Mouse (Mus musculus) heart, embryonic 11.5 days (tissue): Measurements from ENCODE around the gene Dnajc6. TPM values are rescaled to one million over a fixed set of nuclear protein-coding genes. Genes with fewer than 3 reads are reported as not detected.

Experiments used
- ATAC-seq: fragments of 200-750 bp; cut with Nextera tagmentation; replicated peaks from 2 replicates; pipeline ENCODE4 v1.8.0; 2017; ENCODE audit warnings: moderate library complexity; ENCODE audit not compliant: insufficient number of reproducible peaks, low FRiP score, low TSS enrichment
- H3K27ac ChIP-seq: fragments of 300-500 bp; sonication (generic); 2 replicates; pipeline ENCODE4 v1.5.1; 2014; ENCODE audit warnings: mild to moderate bottlenecking, low read depth, low read length
- H3K27me3 ChIP-seq: fragments of 300-500 bp; sonication (generic); 2 replicates; pipeline ENCODE4 v1.6.1; 2014; ENCODE audit warnings: mild to moderate bottlenecking, low read length, mixed read lengths; ENCODE audit not compliant: control insufficient read depth, insufficient read depth
- H3K36me3 ChIP-seq: fragments of 300-500 bp; sonication (generic); 2 replicates; pipeline ENCODE4 v1.6.1; 2014; ENCODE audit warnings: mild to moderate bottlenecking, low read length, moderate library complexity, mixed read lengths; ENCODE audit not compliant: control insufficient read depth, insufficient read depth
- H3K4me1 ChIP-seq: fragments of 300-500 bp; sonication (generic); 2 replicates; pipeline ENCODE4 v1.6.1; 2014; ENCODE audit warnings: low read length; ENCODE audit not compliant: control insufficient read depth, insufficient read depth
- H3K4me2 ChIP-seq: fragments of 300-500 bp; sonication (generic); 2 replicates; pipeline ENCODE4 v1.6.1; 2014; ENCODE audit warnings: mild to moderate bottlenecking, moderate library complexity
- H3K4me3 ChIP-seq: fragments of 300-500 bp; sonication (generic); 2 replicates; pipeline ENCODE4 v1.5.1; 2014; ENCODE audit warnings: low read depth, low read length
- H3K9ac ChIP-seq: fragments of 300-500 bp; sonication (generic); 2 replicates; pipeline ENCODE4 v1.6.1; 2014; ENCODE audit warnings: mild to moderate bottlenecking, low read depth, low read length, moderate library complexity
- H3K9me3 ChIP-seq: fragments of 300-500 bp; sonication (generic); replicated peaks from 2 replicates; pipeline ENCODE4 v1.6.1; 2016; ENCODE audit warnings: low read length; ENCODE audit not compliant: control insufficient read depth
- WGBS: fragments of 180-500 bp; shearing (Covaris S2); extraction: QIAGEN DNeasy Blood & Tissue Kit; methylation state at CpG from one replicate; pipeline ENCODE4 v1.1.7; 2014; ENCODE audit not compliant: insufficient replicate concordance; 5-methylcytosine and 5-hydroxymethylcytosine counted together
- polyA plus RNA-seq: library from polyadenylated mRNA; unstranded; fragments of >200 nt; fragmentation: Nextera tagmentation; extraction: Ambion mirVana; gene quantifications from 2 replicates; pipeline ENCODE4 v1.2.1, GENCODE M21; 2014

Dnajc6 gene
- polyA plus RNA-seq, 1 experiment from 2014 or later = 0.27 TPM

DNA sequence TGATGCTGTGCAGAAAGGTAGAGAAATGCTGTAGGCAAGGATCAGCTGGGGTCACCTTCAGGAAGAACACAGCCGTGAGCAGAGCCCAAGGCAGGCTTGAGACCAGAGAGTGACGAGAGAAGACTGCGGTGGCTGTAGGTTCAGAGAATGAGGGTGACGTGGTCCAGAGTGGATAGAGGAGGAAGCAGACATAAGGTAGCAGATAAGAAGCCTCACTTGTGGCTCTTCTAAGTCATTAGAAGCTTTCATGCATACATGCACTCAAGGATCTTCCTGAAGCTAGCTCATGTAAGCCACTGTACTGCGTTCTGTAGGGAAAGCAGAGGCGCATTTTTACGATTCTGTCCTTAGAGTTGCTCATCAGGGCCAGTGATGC, 159.0 kb downstream of the Dnajc6 start:
- H3K36me3 ChIP-seq = peaks cover 6% of the 10 kb centered on the region
- no peak for ATAC-seq
- no peaks in the 10 kb centered on the region for H3K27me3 ChIP-seq
- H3K9me3 ChIP-seq = no peaks in the 10 kb centered on the region
- no peak overlapping the region for H3K4me2 ChIP-seq
- no peak overlapping the region for H3K4me3 ChIP-seq
- no peak overlapping the region for H3K9ac ChIP-seq
- no peaks in the 10 kb centered on the region for H3K4me1 ChIP-seq
- H3K27ac ChIP-seq = no peak overlapping the region
- WGBS = 68% methylated on average over 7 of the region's 7 CpGs

DNA sequence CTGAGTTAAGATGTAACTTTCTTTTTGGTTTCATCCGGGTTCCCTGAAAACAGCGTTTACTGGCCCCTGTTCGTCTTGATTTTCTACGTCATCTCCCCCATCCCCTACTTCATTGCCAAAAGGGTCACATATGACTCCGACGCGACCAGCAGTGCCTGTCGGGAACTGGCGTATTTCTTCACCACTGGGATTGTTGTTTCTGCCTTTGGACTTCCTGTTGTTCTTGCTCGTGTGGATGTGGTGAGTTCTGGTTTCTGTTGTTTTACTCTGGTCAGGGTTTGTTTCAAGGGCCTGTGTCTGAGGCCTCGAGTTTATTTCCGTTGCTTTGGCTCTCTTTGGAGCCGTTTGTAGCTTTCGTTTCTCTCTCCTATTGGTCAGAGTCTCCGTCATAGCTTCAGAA, 159.6 kb downstream of the Dnajc6 start:
- Histone ChIP-seq H3K27me3 (no peaks in the 10 kb centered on the region), H3K36me3 (peaks cover 6% of the 10 kb centered on the region), H3K4me2 (no peak overlapping the region), H3K27ac (no peak overlapping the region), H3K4me3 (no peak overlapping the region), H3K4me1 (no peaks in the 10 kb centered on the region), H3K9ac (no peak overlapping the region), H3K9me3 (no peaks in the 10 kb centered on the region)
- no peak for ATAC-seq
- 73% methylated on average over 15 of the region's 15 CpGs for WGBS

DNA sequence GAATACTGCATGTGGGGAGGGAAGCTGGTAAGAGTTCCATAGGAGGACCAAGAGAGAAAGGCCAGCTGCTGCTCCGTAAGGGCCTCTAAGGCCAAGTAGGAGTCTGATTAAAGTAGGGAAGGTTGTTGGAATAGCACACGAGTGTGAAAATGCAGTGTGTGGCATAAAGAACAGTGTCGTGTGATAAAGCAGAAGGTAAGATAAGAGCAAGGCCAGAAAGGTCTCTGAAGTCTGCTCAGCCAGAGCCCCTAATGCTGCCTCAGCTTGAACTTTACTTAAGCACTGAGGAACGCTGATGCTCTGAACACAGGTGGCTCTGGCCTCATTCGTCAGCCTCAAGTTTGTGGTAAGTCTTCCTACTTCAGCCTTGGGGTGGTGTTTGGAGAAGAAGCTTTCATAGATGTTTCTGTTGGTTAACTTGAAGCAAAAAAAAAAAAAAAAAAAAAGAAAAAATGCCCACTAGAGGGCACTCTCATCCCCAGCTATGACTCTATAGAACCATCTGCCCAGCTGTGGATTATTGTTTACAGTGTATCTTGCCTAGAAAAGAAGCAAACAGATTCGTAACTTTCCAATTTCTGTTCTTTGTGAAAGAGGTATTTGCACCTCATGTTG, 160.6 kb downstream of the Dnajc6 start:
- H3K36me3 ChIP-seq = peaks cover 6% of the 10 kb centered on the region
- H3K9ac ChIP-seq = no peak overlapping the region
- 35% methylated on average over 6 of the region's 6 CpGs for WGBS

DNA sequence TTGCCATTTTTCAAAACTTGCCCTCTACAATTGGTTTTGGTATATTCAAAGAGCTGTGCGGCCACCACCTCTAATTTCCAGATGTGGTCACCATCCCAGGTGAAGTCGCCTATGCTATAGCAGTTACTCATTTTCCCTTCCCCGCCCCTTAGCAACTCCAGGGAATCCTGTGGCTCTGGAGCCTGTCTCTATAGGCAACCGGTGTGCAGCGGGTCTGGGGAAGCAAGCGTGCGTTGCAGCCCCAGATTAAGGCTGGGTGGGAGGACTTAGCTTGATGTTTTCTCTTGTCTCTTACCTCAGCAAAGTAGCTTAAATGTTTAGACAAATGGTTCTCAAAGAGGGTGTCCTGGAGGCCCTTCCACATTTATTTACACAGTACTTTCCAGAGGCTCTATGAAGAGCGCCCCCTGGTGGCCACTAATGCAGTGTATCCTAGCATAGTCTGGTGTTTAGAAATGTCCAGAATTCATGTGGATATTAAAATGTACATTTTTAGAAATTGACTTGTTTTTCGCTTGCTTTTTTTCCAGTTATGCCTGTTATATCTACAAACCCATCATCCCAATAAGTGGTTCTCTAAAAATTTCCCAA, 167.8 kb downstream of the Dnajc6 start:
- no peak for ATAC-seq

More for the DNA sequence above, 160.6 kb downstream of the Dnajc6 start:
- Histone ChIP-seq H3K27me3 (no peaks in the 10 kb centered on the region), H3K9me3 (no peaks in the 10 kb centered on the region), H3K27ac (no peak overlapping the region), H3K4me3 (no peak overlapping the region), H3K4me1 (no peaks in the 10 kb centered on the region), H3K4me2 (no peak overlapping the region)
- no peak for ATAC-seq

DNA sequence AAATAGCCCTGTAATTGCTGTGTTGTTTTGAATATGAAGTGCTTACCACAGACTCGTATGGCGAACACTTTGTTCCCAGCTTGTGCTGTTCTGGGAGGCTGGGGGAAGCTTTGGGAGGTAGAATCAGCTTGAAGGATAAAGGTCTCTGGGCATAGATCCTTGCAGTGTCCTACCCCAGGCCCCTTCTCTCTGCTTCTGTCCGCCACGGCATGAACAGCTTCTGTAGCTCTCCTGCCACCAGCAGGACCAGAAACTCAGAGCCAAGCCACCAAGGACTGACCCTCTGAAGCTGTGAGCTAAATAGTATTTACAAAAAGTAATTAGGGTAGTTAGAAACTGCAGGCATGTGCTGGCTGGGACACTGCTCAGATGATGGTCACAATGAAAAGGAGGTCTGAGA, 168.3 kb downstream of the Dnajc6 start:
- WGBS = 87% methylated on average over 4 of the region's 4 CpGs
- Histone ChIP-seq H3K27me3 (no peaks in the 10 kb centered on the region), H3K36me3 (peaks cover under 1% of the 10 kb centered on the region), H3K9me3 (no peaks in the 10 kb centered on the region), H3K27ac (no peak overlapping the region), H3K4me3 (no peak overlapping the region), H3K4me1 (no peaks in the 10 kb centered on the region), H3K4me2 (no peak overlapping the region), H3K9ac (no peak overlapping the region)
- ATAC-seq = no peak

More for the DNA sequence above, 167.8 kb downstream of the Dnajc6 start:
- Histone ChIP-seq H3K4me2 (no peak overlapping the region), H3K9ac (no peak overlapping the region), H3K27me3 (no peaks in the 10 kb centered on the region), H3K36me3 (peaks cover 6% of the 10 kb centered on the region), H3K27ac (no peak overlapping the region), H3K4me1 (no peaks in the 10 kb centered on the region), H3K9me3 (no peaks in the 10 kb centered on the region), H3K4me3 (no peak overlapping the region)
- 68% methylated on average over 9 of the region's 9 CpGs for WGBS

DNA sequence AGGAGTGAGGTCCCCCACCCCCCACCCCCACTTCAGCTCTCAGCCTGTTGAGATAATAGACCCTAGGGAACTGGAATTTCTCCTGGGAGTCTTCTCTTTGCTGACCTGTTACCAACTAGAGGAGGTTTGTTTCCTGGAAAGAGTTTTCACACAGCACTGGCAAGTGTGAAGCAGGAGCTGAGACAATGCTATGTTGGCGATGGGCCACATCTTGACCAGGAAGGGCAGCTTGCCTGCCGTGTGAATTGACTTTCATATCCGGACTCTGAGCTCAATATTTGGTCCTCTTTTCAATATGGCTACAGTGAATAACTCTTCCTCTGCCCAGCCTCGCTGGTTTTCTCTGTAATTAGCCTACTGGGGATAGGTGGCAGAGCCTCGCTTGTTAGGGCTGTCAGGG, 172.7 kb downstream of the Dnajc6 start:
- no peak overlapping the region for H3K27ac ChIP-seq
- no peak overlapping the region for H3K9ac ChIP-seq
- no peak overlapping the region for H3K4me3 ChIP-seq
- H3K9me3 ChIP-seq = no peaks in the 10 kb centered on the region
- H3K36me3 ChIP-seq = no peaks in the 10 kb centered on the region
- H3K4me1 ChIP-seq = no peaks in the 10 kb centered on the region
- H3K4me2 ChIP-seq = no peak overlapping the region
- H3K27me3 ChIP-seq = no peaks in the 10 kb centered on the region
- 73% methylated on average over 5 of the region's 5 CpGs for WGBS
- ATAC-seq = no peak

DNA sequence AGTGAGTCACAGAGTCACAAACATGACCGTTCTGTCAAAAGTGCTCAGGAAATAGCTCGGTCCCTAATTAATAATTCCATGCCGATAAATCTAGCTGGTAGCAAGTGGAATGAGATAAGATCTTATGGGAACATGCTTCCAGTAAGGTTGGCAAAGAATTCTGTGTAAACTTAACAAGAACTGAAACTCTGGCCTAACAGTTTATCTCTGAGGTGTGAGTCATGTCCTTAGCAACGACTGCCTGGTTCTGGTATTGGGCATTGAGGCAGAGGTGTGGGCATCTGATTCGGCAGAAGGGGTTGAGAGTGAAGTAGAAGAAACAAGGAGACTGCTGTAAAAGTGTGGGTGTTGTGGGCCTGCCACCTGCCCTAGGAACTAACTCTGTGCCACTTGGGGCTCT, 173.4 kb downstream of the Dnajc6 start:
- Histone ChIP-seq H3K4me2 (no peak overlapping the region), H3K27me3 (no peaks in the 10 kb centered on the region), H3K27ac (no peak overlapping the region), H3K36me3 (no peaks in the 10 kb centered on the region), H3K4me1 (no peaks in the 10 kb centered on the region), H3K9me3 (no peaks in the 10 kb centered on the region), H3K4me3 (no peak overlapping the region), H3K9ac (no peak overlapping the region)
- no peak for ATAC-seq
- 80% methylated on average over 5 of the region's 5 CpGs for WGBS

DNA sequence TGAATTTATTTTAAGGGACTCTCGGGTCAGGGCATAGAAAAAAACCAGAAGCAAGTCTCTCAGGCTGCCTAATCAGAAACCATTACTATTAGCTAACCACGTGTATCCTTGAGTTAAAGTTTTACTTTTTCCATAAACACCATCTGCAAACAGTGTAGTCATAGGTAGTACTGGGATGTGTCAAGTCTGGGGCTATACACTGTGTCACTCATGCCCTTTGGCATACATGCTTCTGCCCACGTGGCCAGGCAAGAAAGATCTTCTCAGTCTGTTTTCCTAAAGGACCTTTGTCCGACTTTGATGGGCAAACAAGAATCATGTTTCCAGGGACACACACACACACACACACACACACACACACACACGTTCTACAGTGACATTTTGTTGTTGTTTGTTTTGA, 178.3 kb downstream of the Dnajc6 start:
- no peak overlapping the region for H3K9ac ChIP-seq
- ATAC-seq = no peak
- no peak overlapping the region for H3K4me3 ChIP-seq
- no peaks in the 10 kb centered on the region for H3K9me3 ChIP-seq
- WGBS = 65% methylated on average over 5 of the region's 5 CpGs
- no peak overlapping the region for H3K27ac ChIP-seq
- H3K4me2 ChIP-seq = no peak overlapping the region
- H3K36me3 ChIP-seq = no peaks in the 10 kb centered on the region
- no peaks in the 10 kb centered on the region for H3K27me3 ChIP-seq
- no peaks in the 10 kb centered on the region for H3K4me1 ChIP-seq

DNA sequence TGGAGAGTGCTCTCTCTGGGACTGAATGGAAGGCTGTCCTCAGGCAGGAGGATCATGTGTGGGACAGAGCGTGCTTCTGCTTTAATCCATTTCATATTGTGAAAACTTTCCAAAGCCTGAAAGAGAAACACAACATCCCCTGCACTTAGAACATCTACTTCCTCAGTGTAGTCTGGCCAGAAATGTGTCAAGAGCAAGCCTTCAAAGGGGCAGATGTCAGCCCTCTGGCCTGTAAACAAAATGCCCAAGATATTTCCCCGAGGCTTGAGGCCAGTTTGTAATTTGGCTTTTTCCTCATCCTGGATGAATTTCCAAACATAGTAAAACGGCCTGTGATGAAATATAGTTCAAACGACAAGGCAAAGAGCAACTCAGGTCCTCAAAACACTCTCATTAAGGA, 179.3 kb downstream of the Dnajc6 start:
- Histone ChIP-seq H3K4me3 (no peak overlapping the region), H3K4me2 (no peak overlapping the region), H3K4me1 (no peaks in the 10 kb centered on the region), H3K27ac (no peak overlapping the region), H3K36me3 (no peaks in the 10 kb centered on the region), H3K27me3 (no peaks in the 10 kb centered on the region), H3K9ac (no peak overlapping the region), H3K9me3 (no peaks in the 10 kb centered on the region)
- WGBS = 70% methylated on average over 4 of the region's 4 CpGs
- no peak for ATAC-seq
